7 mouse cellular contexts compared by ENCODE assay signal in genomic region chr19:3929211-3929941, GRCm38 (mm10). TPM values are rescaled to one million over a fixed set of nuclear protein-coding genes. Genes with fewer than 3 reads are reported as not detected.
A peak's percentile ranks its signal among the peaks of the same experiment; 100 is the strongest.
DNase-seq lines count a peak whose midpoint lies in the region; ATAC-seq and TF ChIP-seq lines count a peak whose summit lies in the region.

Gene Aldh3b1 (minus strand): TSS chr19:3929808.

- H3K9me3 ChIP-seq in hindbrain, embryonic 12.5 days (replicated peaks), result no peaks in the 10 kb centered on the region

- H3K27ac ChIP-seq in gastrocnemius, adult 2 months, result peak within 1 kb of the TSS; percentile 84
- H3K27ac ChIP-seq in hindbrain, embryonic 12.5 days, result peak within 1 kb of the TSS; percentile 61; the same call in 1 of the 2 replicates
- peak within 1 kb of the TSS; percentile 92 for H3K27ac ChIP-seq in macrophage

- intact Hi-C loops in gastrocnemius, adult 2 months (cut with DNase I), result no loop called here

- 58% methylated on average over 12 of the region's 12 CpGs for WGBS in hindbrain, embryonic 12.5 days
- WGBS in macrophage (ENCODE audit: missing documents), result 3% methylated on average over 12 of the region's 12 CpGs

- H3K4me3 ChIP-seq in gastrocnemius, adult 2 months, result peak within 1 kb of the TSS; percentile 49
- H3K4me3 ChIP-seq in hindbrain, embryonic 12.5 days, result no peak within 1 kb of the TSS
- peak within 1 kb of the TSS; percentile 34 for H3K4me3 ChIP-seq in macrophage (ENCODE audit: inconsistent target)

- no peak within 1 kb of the TSS for H3K4me2 ChIP-seq in hindbrain, embryonic 12.5 days (replicated peaks)

- peaks cover 12% of the 10 kb centered on the region for H3K4me1 ChIP-seq in hindbrain, embryonic 12.5 days

- TF ChIP-seq CTCF in gastrocnemius, adult 2 months (IDR thresholded peaks at IDR 0.05), result no peak

- peak; percentile 96 to 99 for DNase-seq in adrenal gland, adult (ENCODE audit: inconsistent age in 2 of 2, low spot score in 1 of 2)
- peak; percentile 88 for DNase-seq in cerebellum, adult 8-10 months
- peak; percentile 93 for DNase-seq in gastrocnemius, adult 2 months
- peak; percentile 56 to 64 for DNase-seq in layer of hippocampus, postnatal 36 days
- peak; percentile 84 for DNase-seq in skeletal muscle tissue, adult 2 months (ENCODE audit: low read depth, low spot score)

- no peaks in the 10 kb centered on the region for H3K27me3 ChIP-seq in hindbrain, embryonic 12.5 days

- H3K9ac ChIP-seq in hindbrain, embryonic 12.5 days, result no peak within 1 kb of the TSS

- no peaks in the 10 kb centered on the region for H3K36me3 ChIP-seq in hindbrain, embryonic 12.5 days
- H3K36me3 ChIP-seq in macrophage (ENCODE audit: inconsistent target), result no peaks in the 10 kb centered on the region; the same call in 1 of the 2 replicates

- H3K79me2 ChIP-seq in macrophage (ENCODE audit: inconsistent target), result peaks cover 46% of the 10 kb centered on the region

- ATAC-seq in hindbrain, embryonic 12.5 days (ENCODE audit: low FRiP score), result peak; percentile 43; the same call in 1 of the 2 replicates

RNA-seq across cellular contexts. Expression of gene Aldh3b1, which starts in this region (rescaled TPM):
- under 1 TPM; 0.77 to 0.98 TPM for total RNA-seq in gastrocnemius, adult 2 months (2021)
- 1.0 and 1.2 TPM in 2 replicates for polyA plus RNA-seq in hindbrain, embryonic 12.5 days (2016; fragmentation: Nextera tagmentation; extraction: Ambion mirVana)
- 1 to 10 TPM; 2.8 to 3.0 TPM for total RNA-seq in layer of hippocampus, postnatal 36 days (2021)
- total RNA-seq in macrophage (2018; cell fraction: chromatin; rRNA removed), result 10 to 100 TPM in 22 of 26 experiments, 1 to 10 TPM in 4; 6.7 to 54.0 (median 33.8) TPM
- total RNA-seq in macrophage (2018; cell fraction: cytosol; rRNA removed), result 10 to 100 TPM; 53.2 to 92.7 (median 74.8) TPM
- 10 to 100 TPM; 15.3 to 80.6 (median 43.0) TPM for total RNA-seq in macrophage (2018; cell fraction: nucleus; rRNA removed)
- 57.7 to 77.8 TPM (median 67.9 TPM) in 3 replicates for polyA plus RNA-seq in macrophage (2018)

Comparison
In these comparisons a context has a peak if more than half of its experiments do, and no peak if none do; other contexts are left out.
1. RNA of gene Aldh3b1 (polyA plus RNA-seq): 57.7 to 77.8 TPM in macrophage; 1.0 to 1.2 TPM in hindbrain, embryonic 12.5 days; every median in the first group is over 10 times any median in the second.
2. Peak in DNase-seq, H3K4me3 ChIP-seq and H3K27ac ChIP-seq in gastrocnemius, adult 2 months; RNA of the gene not detected or under 1 TPM.
3. Peak in every context shown above with its lines, with median percentiles within 50 percentile points of each other: DNase-seq and H3K27ac ChIP-seq.